Mouse (Mus musculus) stomach, postnatal 0 days (tissue): ENCODE results near the gene Dlx2.

Experiments
- CTCF ChIP-seq: IDR thresholded peaks from 2 replicates; pipeline ENCODE4 v1.5.1; 2016; ENCODE audit warnings: antibody characterized with exemption, low read depth, mild to moderate bottlenecking, moderate library complexity
- EP300 ChIP-seq: optimal IDR thresholded peaks from 2 replicates; pipeline ENCODE3; 2016; ENCODE audit warnings: antibody characterized with exemption

- TF ChIP-seq CTCF (no peak), EP300 (no peak)
Observed at GRCm38 (mm10) chr2:71551704-71552103, 5.2 kb upstream of the Dlx2 start.
